Mouse (Mus musculus) lung, embryonic 14.5 days (tissue): Measurements from ENCODE around the gene Ccdc194. TPM values are rescaled to one million over a fixed set of nuclear protein-coding genes. Genes with fewer than 3 reads are reported as not detected.

Source experiments
- ATAC-seq: fragments of 200-750 bp; cut with Nextera tagmentation; 2 replicates; pipeline ENCODE4 v1.8.0; 2017; ENCODE audit warnings: mild to moderate bottlenecking, moderate TSS enrichment, moderate library complexity; ENCODE audit not compliant: insufficient read depth
- DNase-seq: peaks from one replicate; pipeline ENCODE4 v3.0.0-alpha.2; 2015
- H3K27ac ChIP-seq: fragments of 300-500 bp; sonication (generic); 2 replicates; pipeline ENCODE4 v1.5.1; 2014; ENCODE audit warnings: low read depth, mild to moderate bottlenecking, moderate library complexity
- H3K27me3 ChIP-seq: fragments of 300-500 bp; sonication (generic); 2 replicates; pipeline ENCODE4 v1.6.1; 2014; ENCODE audit warnings: low read length, control low read depth; ENCODE audit not compliant: insufficient read depth
- H3K36me3 ChIP-seq: fragments of 300-500 bp; sonication (generic); 2 replicates; pipeline ENCODE4 v1.6.1; 2014; ENCODE audit warnings: control low read depth; ENCODE audit not compliant: insufficient read depth
- H3K4me1 ChIP-seq: fragments of 300-500 bp; sonication (generic); 2 replicates; pipeline ENCODE4 v1.6.1; 2014; ENCODE audit warnings: antibody characterized with exemption, control low read depth; ENCODE audit not compliant: insufficient read depth
- H3K4me2 ChIP-seq: fragments of 300-500 bp; sonication (generic); 2 replicates; pipeline ENCODE4 v1.6.1; 2014; ENCODE audit warnings: mild to moderate bottlenecking
- H3K4me3 ChIP-seq: fragments of 300-500 bp; sonication (generic); 2 replicates; pipeline ENCODE4 v1.5.1; 2014; ENCODE audit warnings: low read depth, low read length
- H3K9ac ChIP-seq: fragments of 300-500 bp; sonication (generic); 2 replicates; pipeline ENCODE4 v1.6.1; 2014
- H3K9me3 ChIP-seq: fragments of 300-500 bp; sonication (generic); 2 replicates; pipeline ENCODE4 v1.6.1; 2016; ENCODE audit warnings: low read depth, low read length, control low read depth
- CTCF ChIP-seq: IDR thresholded peaks from 2 replicates; pipeline ENCODE4 v1.5.1; 2016; ENCODE audit warnings: antibody characterized with exemption, low read depth
- WGBS: fragments of 180-500 bp; shearing (Covaris S2); extraction: QIAGEN DNeasy Blood & Tissue Kit; methylation state at CpG from one replicate; pipeline ENCODE4 v1.1.7; 2014; 5-methylcytosine and 5-hydroxymethylcytosine counted together
- polyA plus RNA-seq: library from polyadenylated mRNA; unstranded; fragments of >200 nt; fragmentation: Nextera tagmentation; extraction: Ambion mirVana; gene quantifications from 2 replicates; pipeline ENCODE4 v1.2.1, GENCODE M21; 2014

Gene Ccdc194
- polyA plus RNA-seq, 1 experiment from 2014 or later: 1.0 TPM

DNA sequence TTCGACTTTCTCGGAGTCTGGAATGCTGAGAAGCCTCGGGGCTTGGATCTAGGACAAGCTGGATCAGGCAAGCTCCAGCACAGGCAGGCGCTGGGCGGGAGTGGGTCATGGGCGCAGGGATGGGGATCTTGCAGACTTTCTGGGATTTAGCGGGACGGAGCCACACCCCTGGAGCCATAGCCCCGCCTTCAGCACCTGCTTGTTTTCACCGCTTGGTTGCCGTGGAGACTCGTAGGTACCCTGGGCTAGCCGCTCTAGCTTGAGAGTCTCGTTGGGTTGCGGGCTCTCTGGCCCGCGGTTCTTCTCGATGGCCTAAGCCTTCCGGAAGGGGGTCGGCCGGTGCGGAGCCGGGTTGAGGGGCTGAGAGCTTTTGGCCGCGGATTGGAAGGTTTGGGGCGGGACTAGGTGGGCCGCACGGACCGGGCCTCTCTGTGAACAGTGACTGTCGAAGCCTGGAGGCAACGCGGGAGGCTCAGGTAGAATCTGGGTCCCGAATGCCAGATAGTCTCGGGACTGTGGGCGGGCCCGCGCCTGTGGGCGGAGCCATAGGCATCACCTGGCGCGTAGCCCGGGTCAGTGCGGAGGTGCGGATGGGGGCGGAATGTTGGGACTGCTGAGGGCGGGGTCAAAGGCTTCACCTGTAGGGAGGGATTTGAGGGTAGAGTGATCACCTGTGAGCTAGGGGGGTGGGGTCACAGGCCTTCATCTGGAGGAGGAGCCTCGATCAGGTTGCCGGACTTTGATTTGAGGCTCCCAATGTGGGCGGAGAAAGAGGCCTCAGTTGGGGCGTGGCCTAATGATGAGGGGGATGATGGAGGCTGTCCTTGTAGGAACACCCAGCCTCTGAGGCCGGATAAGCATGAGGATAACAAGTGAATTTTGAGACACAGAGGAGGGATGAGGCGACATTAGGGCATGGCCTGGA is 44.1 kb upstream of the Ccdc194 start:
- H3K4me2 ChIP-seq: peak overlapping the region; percentile 80
- H3K4me1 ChIP-seq: peaks cover 7% of the 10 kb centered on the region; the same call in 1 of the 2 replicates
- TF ChIP-seq CTCF: no peak
- WGBS: under 1% methylated on average over 51 of the region's 51 CpGs
- no peaks in the 10 kb centered on the region for H3K9me3 ChIP-seq
- 0 out of 2 replicates have a peak, but pooled peaks cover 6% of the 10 kb centered on the region for H3K27me3 ChIP-seq
- H3K36me3 ChIP-seq: no peaks in the 10 kb centered on the region
- DNase-seq: peak; percentile 93
- ATAC-seq: peak; percentile 76
- H3K27ac ChIP-seq: peak overlapping the region; percentile 83
- peak overlapping the region; percentile 52 for H3K4me3 ChIP-seq
- H3K9ac ChIP-seq: peak overlapping the region; percentile 31

- 19% methylated on average over 6 of the region's 6 CpGs for WGBS
- Histone ChIP-seq H3K9ac (peak overlapping the region; percentile 20; the same call in 1 of the 2 replicates), H3K27ac (peak overlapping the region; percentile 83; the same call in 1 of the 2 replicates), H3K9me3 (no peaks in the 10 kb centered on the region), H3K36me3 (no peaks in the 10 kb centered on the region), H3K4me2 (peak overlapping the region; percentile 80), H3K27me3 (0 out of 2 replicates have a peak, but pooled peaks cover 6% of the 10 kb centered on the region), H3K4me1 (peaks cover 7% of the 10 kb centered on the region; the same call in 1 of the 2 replicates), H3K4me3 (peak overlapping the region; percentile 52)
- no peak for TF ChIP-seq CTCF
- DNase-seq (no peak), ATAC-seq (no peak)
Measured at GRCm38 (mm10) chr8:71568941-71569340, 43.4 kb upstream of the Ccdc194 start.

- ATAC-seq (no peak), DNase-seq (peak; percentile 57)
- no peak for TF ChIP-seq CTCF
- Histone ChIP-seq H3K27ac (peak within 1 kb of the TSS; percentile 83), H3K36me3 (no peaks in the 10 kb centered on the region), H3K9ac (peak within 1 kb of the TSS; percentile 31), H3K9me3 (no peaks in the 10 kb centered on the region), H3K4me1 (peaks cover 7% of the 10 kb centered on the region; the same call in 1 of the 2 replicates), H3K27me3 (0 out of 2 replicates have a peak, but pooled peaks cover 6% of the 10 kb centered on the region), H3K4me2 (peak within 1 kb of the TSS; percentile 80), H3K4me3 (peak within 1 kb of the TSS; percentile 52)
- WGBS: 11% methylated on average over 13 of the region's 13 CpGs
Measured at GRCm38 (mm10) chr8:71568387-71568937, 43.0 kb upstream of the Ccdc194 start, which contains the start of gene Slc27a1. Gene Slc27a1 (plus strand): TSS chr8:71568882.

- WGBS: 56% methylated on average over 7 of the region's 7 CpGs
- no peaks in the 10 kb centered on the region for H3K36me3 ChIP-seq
- no peaks in the 10 kb centered on the region for H3K9me3 ChIP-seq
- peaks cover 8% of the 10 kb centered on the region for H3K4me1 ChIP-seq
- no peak overlapping the region for H3K9ac ChIP-seq
- DNase-seq (no peak), ATAC-seq (no peak)
- no peak overlapping the region for H3K4me2 ChIP-seq
- H3K27ac ChIP-seq: no peak overlapping the region
- no peak overlapping the region for H3K4me3 ChIP-seq
- peaks cover 10% of the 10 kb centered on the region for H3K27me3 ChIP-seq
- TF ChIP-seq CTCF: no peak
Measured at GRCm38 (mm10) chr8:71567587-71567986, 42.1 kb upstream of the Ccdc194 start.

- ATAC-seq: no peak
- no peak for DNase-seq
- WGBS: 49% methylated on average over 3 of the region's 3 CpGs
- H3K27me3 ChIP-seq: peaks cover 21% of the 10 kb centered on the region
- H3K36me3 ChIP-seq: no peaks in the 10 kb centered on the region
- H3K27ac ChIP-seq: no peak within 1 kb of the TSS
- no peak within 1 kb of the TSS for H3K4me2 ChIP-seq
- no peak within 1 kb of the TSS for H3K9ac ChIP-seq
- H3K4me1 ChIP-seq: peaks cover 10% of the 10 kb centered on the region
- no peak within 1 kb of the TSS for H3K4me3 ChIP-seq
- H3K9me3 ChIP-seq: no peaks in the 10 kb centered on the region
- TF ChIP-seq CTCF: no peak
Measured at GRCm38 (mm10) chr8:71566501-71566900, 41.0 kb upstream of the Ccdc194 start, which contains the start of gene Nxnl1. Gene Nxnl1 (minus strand): TSS chr8:71566601.

DNA sequence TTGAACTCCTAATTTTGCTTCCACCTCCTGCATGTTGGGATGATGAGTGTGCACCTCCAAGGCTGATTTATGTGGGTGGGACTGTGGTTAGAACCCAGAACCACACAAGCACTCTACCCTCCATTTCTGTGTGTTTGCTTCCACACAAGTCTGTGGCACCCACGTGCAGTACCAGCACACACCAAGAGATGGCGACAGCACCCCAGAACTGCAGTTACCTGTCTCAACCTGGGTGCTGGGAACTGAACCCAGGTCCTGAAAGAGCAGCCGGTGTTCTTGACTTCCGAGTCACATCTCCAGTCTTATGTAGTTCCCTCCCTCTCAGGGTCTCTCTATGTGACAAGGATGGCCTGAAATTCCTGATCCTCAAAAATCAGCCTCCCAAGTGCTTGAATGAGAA is 38.5 kb upstream of the Ccdc194 start:
- no peak overlapping the region for H3K27ac ChIP-seq
- H3K9me3 ChIP-seq: no peaks in the 10 kb centered on the region
- peak; percentile 51 for TF ChIP-seq CTCF
- DNase-seq (no peak), ATAC-seq (no peak)
- H3K9ac ChIP-seq: no peak overlapping the region
- H3K4me2 ChIP-seq: no peak overlapping the region
- 81% methylated on average over 4 of the region's 4 CpGs for WGBS
- H3K4me3 ChIP-seq: no peak overlapping the region
- H3K4me1 ChIP-seq: peaks cover 10% of the 10 kb centered on the region
- no peaks in the 10 kb centered on the region for H3K36me3 ChIP-seq
- peaks cover 39% of the 10 kb centered on the region for H3K27me3 ChIP-seq

- peak; percentile 69 for TF ChIP-seq CTCF
- WGBS: under 1% methylated on average over 33 of the region's 33 CpGs
- ATAC-seq: peak; percentile 26; the same call in 1 of the 2 replicates
- H3K4me2 ChIP-seq: peak overlapping the region; percentile 51
- peaks cover 3% of the 10 kb centered on the region; the same call in 1 of the 2 replicates for H3K4me1 ChIP-seq
- no peaks in the 10 kb centered on the region for H3K36me3 ChIP-seq
- H3K27ac ChIP-seq: no peak overlapping the region
- H3K9me3 ChIP-seq: no peaks in the 10 kb centered on the region
- DNase-seq: peak; percentile 74
- peak overlapping the region; percentile 24; the same call in 1 of the 2 replicates for H3K4me3 ChIP-seq
- H3K9ac ChIP-seq: no peak overlapping the region
- H3K27me3 ChIP-seq: peaks cover 46% of the 10 kb centered on the region
Measured at GRCm38 (mm10) chr8:71562751-71563150, 37.2 kb upstream of the Ccdc194 start.
